Mouse (Mus musculus) frontal cortex, postnatal 25 days (tissue): ENCODE measurements around the gene Klhl12.
"Not testable (repeated sequence)": the region's sequence is repeated elsewhere in the genome, so short reads cannot be mapped to it uniquely, and the experiment has no call there.

Experiments used
- DNase-seq, 2 experiments: peaks; one replicate each; pipeline ENCODE4 v3.0.0; 2022; ENCODE audit warnings: low spot score in 2 of 2

Gene Klhl12

GRCm38 (mm10) chr1:134454904-134455824 is at the start of gene Klhl12:
TSS of gene Klhl12 (plus strand) at chr1:134455531.
- DNase-seq = peak; percentile 91 to 93

- no peak for DNase-seq
These were observed 48.9 kb upstream of the Klhl12 start for GRCm38 (mm10) chr1:134406414-134406771.

GRCm38 (mm10) chr1:134408080-134408479 is 47.3 kb upstream of the Klhl12 start:
- no peak for DNase-seq

- no peak for DNase-seq
These were observed 43.4 kb upstream of the Klhl12 start for GRCm38 (mm10) chr1:134411706-134412629.

GRCm38 (mm10) chr1:134414038-134414437 is 41.3 kb upstream of the Klhl12 start:
- DNase-seq = no peak

- no peak for DNase-seq
These were observed 40.7 kb upstream of the Klhl12 start for GRCm38 (mm10) chr1:134414501-134415167.

GRCm38 (mm10) chr1:134415168-134415831 is 40.0 kb upstream of the Klhl12 start, which contains the start of gene Adipor1:
TSS of gene Adipor1 (plus strand) at chr1:134415378.
- DNase-seq = peak; percentile 87 to 94

- DNase-seq = no peak
These were observed 36.8 kb upstream of the Klhl12 start for GRCm38 (mm10) chr1:134418414-134418975.

- DNase-seq = no peak
These were observed 36.2 kb upstream of the Klhl12 start for GRCm38 (mm10) chr1:134419176-134419575.

- DNase-seq = no peak
These were observed 35.4 kb upstream of the Klhl12 start for GRCm38 (mm10) chr1:134419751-134420458.

GRCm38 (mm10) chr1:134423911-134424310 is 31.4 kb upstream of the Klhl12 start:
- no peak for DNase-seq

- DNase-seq = no peak
These were observed 29.0 kb upstream of the Klhl12 start for GRCm38 (mm10) chr1:134426289-134426688.

- DNase-seq = no peak
These were observed 22.3 kb upstream of the Klhl12 start for GRCm38 (mm10) chr1:134433002-134433401.

- DNase-seq = no peak
These were observed 21.9 kb upstream of the Klhl12 start for GRCm38 (mm10) chr1:134433473-134433872.

GRCm38 (mm10) chr1:134435414-134435813 is 19.9 kb upstream of the Klhl12 start:
- no peak for DNase-seq

- DNase-seq = no peak
These were observed 14.9 kb upstream of the Klhl12 start for GRCm38 (mm10) chr1:134440437-134440836.

- DNase-seq = not testable (repeated sequence)
These were observed 13.6 kb upstream of the Klhl12 start for GRCm38 (mm10) chr1:134441737-134442136.

- no peak for DNase-seq
These were observed 12.9 kb upstream of the Klhl12 start for GRCm38 (mm10) chr1:134442394-134442793.

- not testable (repeated sequence) for DNase-seq
These were observed 12.0 kb upstream of the Klhl12 start for GRCm38 (mm10) chr1:134443288-134443687.

GRCm38 (mm10) chr1:134445418-134445817 is 9.9 kb upstream of the Klhl12 start:
- no peak for DNase-seq
